Mouse (Mus musculus) kidney, postnatal 10 days (tissue): Measurements from ENCODE around the gene Kpna3.
"Not testable (repeated sequence)": the region's sequence is repeated elsewhere in the genome, so short reads cannot be mapped to it uniquely, and the experiment has no call there.

Experiments
- DNase-seq: peaks from one replicate; pipeline ENCODE4 v3.0.0; 2021; ENCODE audit warnings: mixed read lengths

The Kpna3 gene

DNA sequence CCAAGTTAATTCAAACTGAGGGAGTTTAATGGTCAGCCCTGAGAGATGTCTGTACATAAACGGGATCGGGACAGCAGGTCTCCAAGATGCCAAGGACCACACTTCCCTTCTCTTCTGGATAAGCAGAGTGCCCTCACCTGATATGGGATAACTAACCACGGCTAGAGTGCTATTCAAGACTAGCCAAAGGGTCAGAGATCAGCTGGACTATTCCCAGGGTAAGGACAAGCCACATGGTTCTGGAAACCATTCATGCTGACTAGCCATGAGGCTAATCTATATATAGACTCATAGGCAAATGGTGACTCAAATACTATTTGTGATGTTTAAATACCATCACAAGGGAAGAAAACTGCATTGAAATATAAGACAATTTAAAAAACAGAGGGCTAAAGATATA is 49.1 kb downstream of the Kpna3 start:
- no peak for DNase-seq

- DNase-seq: no peak
Measured at GRCm38 (mm10) chr14:61367290-61367689, 72.4 kb downstream of the Kpna3 start.

DNA sequence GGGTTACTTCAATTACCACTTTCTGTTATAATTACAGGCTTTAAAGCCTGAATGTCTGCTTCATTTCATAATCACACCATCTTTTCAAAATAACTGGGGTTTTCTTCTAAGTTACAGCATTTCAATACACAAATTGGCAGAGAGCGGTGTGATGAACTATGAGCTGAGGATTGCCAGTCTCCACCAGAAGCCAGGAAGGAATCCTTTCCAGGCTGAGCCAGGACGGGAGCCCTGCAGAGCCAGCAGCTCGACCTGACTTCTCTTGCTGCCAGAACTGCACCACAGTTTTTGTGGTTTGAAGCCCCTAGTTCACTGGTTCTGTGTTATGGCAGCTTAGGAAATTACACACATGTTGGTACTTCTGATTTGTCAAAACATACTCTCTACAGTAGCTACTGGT is 75.0 kb downstream of the Kpna3 start:
- no peak for DNase-seq

- no peak for DNase-seq
Measured at GRCm38 (mm10) chr14:61363734-61364133, 75.9 kb downstream of the Kpna3 start.

DNA sequence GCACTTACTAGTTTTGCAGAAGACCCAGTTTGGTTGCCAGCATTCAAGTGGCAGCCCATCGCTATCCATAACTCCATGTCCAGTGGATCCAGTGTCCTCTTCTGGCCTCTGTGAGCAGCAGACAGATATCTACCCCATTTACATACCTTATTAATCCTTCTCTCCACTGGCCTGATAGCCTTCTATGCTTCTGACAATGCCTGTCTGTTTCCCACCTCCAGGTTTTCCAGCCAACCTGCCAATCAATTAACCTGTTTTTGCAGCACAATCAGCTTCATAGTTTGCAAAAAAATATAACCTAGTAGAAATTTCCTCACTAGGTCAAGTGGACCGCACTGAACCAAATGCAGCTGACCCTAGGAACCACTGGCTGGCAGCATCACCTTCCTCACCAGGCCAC is 77.4 kb downstream of the Kpna3 start:
- DNase-seq: no peak

DNA sequence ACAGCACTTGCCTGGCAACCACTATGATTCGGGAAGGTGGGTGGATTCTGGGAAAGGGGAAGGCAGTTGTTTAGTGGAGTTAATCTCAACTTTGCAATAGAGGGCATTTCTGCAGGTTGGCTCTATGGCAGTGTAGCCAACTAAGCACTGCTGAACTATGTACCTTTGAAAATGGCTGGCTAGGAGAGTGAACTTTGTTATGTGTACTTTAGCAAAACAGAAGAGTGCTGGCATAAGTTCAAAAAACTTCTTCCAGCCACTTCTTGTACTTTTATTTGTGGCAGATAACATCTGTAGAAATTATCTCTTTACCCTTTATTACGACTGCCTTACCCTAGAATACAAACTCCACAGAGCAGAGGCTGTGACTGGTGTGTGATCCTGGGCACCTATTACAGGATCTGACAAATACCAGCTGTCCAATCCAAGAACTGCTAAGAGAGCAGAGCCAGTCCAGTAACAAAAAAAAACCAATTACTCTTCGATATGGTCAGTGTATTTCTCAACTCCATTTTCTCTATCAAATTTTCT is 78.6 kb downstream of the Kpna3 start:
- DNase-seq: no peak

DNA sequence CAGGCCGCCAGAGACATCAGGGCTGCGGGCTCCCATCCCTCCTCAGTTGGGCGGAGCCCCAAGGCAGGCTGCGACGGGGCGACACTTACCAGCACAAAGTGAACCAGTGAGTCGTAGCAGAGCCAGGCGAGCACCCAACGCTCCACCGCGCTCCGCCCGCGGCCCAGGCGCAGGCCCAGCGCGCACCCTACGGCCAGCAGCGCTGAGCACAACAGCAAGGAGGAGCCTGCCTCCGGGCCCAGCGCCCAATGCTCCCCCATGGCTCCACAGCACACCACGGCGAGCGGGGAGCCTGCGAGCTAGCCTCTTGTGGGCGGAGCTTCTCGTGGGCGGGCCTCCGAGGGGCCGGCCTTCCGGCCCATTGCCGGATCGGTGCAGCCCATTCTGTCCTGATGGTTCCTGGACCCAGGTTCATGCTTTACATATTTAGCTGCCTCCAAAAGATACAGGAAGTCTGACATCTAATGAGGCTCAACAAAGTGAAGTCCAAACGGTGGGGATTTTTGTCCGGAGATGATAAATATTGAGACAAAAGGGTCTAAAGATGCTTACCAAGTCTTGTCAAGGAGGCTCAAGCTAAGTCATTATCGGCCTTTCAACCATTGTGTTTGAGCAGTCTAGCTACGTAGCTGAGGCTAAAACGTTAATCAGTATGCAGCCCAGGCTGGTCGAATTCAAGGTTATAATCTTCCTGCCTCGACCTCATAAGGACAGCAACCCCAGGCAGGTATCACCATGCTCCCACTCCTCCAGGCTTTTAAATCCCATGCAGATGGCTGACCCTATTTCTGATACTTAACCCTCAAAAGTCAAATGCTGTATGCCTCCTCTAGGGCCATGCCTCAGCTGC is 79.3 kb downstream of the Kpna3 start, which contains the start of gene Ebpl:
Ebpl (minus strand) TSS at position 309 of the 850 bp plus-strand sequence.
- peak; percentile 94 for DNase-seq

GRCm38 (mm10) chr14:61354251-61355235 is 85.1 kb downstream of the Kpna3 start:
- DNase-seq: no peak

- DNase-seq: no peak
Measured at GRCm38 (mm10) chr14:61350808-61351207, 88.9 kb downstream of the Kpna3 start.

- no peak for DNase-seq
Measured at GRCm38 (mm10) chr14:61349876-61350275, 89.8 kb downstream of the Kpna3 start.

DNA sequence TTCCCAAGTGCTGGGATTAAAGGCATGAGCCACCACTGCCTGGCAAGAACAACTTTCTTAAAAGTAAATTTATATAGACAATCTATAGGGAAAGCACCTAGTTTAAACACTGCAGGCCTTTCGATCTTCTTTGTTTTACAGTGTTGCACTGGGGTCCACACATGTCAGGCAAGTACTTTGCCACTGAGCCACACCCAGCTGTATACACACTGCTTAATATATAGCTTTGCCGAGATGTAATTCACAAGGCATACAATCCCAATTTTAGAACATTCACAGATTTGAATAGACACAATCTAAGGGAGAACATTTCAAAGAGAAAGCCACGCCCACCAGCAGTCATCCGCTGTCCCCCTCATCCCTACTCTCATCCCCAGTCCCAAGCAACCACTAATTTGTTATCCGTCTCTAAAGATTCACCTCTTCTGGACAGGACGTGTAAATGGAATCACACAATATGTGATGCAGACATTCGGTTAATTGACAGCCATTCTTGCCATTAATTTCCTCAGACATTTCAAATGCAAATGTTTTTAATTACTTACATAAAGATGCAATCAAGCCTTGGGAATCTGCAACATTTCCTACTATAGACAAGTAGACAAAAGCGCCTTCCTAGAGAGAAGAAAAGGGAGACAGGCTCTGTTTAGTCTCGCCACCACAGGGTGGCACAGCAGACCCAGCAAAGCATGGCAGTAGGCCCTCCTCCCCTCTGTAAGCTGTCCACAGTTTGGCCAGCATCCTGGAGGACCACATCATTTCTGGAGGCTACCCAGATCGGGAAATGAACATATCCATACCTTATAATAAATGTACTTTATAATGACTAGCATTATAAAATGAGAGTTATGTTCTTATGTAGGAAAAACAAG is 92.6 kb downstream of the Kpna3 start:
- peak; percentile 26 for DNase-seq

DNA sequence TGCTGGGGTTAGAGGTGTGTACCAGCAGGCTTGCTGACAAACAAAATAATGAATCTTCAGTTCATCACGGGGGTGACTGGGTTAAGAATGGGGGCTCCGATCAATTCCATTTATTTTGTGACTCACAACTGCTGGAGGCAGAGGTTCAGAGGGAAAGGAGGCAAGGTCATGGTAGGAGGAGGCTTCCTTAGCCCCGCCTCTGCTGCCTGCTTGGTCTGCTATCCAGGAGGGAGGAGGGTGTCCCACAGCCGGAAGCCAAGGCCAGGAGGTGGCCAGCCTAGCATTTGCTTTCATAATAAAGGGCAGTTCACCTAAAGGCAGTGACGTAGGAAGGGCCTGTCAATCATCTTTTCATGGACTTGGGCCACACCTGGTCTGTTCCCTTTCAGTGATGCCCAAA is 95.1 kb downstream of the Kpna3 start:
- no peak for DNase-seq

- no peak for DNase-seq
Measured at GRCm38 (mm10) chr14:61339381-61339780, 100.3 kb downstream of the Kpna3 start.

- peak; percentile 90 for DNase-seq
Measured at GRCm38 (mm10) chr14:61330996-61331561, 108.6 kb downstream of the Kpna3 start.

DNA sequence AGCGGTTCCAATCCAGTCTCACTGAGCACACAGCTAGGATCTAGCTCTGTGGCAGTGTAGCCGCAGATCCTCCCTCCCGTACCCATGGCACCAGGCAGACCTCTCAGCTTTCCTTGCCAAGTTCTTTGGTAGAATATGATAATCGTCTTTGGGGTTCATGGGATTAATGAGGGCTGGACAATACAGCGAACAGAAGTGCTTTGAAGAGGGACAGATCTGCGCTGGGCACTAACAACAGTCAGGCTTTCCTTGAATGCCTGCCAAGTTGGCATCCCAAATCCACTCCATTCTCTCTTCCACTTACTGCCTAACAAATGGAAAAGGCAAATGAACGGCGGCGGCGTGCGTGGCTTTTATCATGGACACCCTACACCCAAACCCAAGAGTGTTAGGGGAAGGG is 109.1 kb downstream of the Kpna3 start:
- no peak for DNase-seq

- peak; percentile 76 for DNase-seq
Measured at GRCm38 (mm10) chr14:61327618-61328450, 111.8 kb downstream of the Kpna3 start.

DNA sequence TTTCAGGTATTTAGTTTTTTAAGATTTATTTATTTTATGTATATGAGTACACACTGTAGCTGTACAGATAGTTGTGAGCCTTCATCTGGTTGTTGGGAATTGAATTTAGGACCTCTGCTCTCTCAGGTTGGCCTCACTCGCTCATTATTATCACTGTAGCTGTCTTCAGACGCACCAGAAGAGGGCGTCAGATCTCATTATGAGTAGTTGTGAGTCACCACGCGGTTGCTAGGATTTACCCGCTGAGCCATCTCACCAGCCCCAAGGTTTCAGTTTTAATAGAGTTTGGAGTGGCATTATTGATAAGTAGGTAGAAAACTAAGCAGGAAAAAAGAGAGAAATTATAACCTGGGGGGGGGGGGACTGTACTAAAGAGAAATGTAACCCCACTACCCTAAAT is 112.7 kb downstream of the Kpna3 start:
- DNase-seq: not testable (repeated sequence)

GRCm38 (mm10) chr14:61322740-61323139 is 116.9 kb downstream of the Kpna3 start:
- DNase-seq: no peak

DNA sequence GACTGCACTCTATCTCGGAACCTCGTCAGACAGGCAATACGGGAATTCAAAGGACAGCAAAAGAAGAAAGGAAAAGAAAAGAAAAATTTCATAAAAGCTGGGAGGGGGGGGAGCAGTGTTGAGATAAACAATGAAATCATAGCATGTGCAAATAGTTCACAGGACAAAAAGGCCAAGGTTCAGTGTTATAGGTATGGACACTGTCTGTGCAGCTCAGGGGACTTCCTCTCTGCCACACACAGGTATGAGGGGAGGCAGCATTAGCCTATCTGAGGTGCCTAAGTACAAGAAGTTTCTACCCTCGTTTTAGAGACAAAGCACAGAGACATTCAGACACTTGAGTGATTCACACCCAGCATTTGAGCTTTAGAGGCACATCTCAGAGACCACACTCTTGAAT is 118.5 kb downstream of the Kpna3 start:
- no peak for DNase-seq

DNA sequence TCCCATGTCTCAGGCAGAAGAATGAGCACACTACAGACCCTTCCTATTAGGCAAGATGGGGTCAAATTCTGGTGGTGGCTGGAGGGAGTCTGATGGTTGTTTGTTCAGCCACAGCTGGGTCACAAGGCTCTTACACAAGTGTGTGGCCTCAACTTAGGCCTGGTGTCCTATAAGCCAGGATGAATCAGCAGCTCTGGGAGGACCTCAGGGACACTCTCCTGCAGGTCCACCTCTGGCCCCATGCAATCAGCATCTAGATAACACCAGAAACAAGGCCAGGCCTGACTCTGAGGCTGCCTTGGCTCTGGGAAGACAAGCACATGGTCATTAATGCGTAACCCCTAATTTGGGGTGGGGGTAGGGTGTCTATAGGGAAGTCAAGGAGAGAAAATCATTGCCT is 118.9 kb downstream of the Kpna3 start:
- no peak for DNase-seq

GRCm38 (mm10) chr14:61316861-61317260 is 122.8 kb downstream of the Kpna3 start:
- DNase-seq: peak; percentile 71
